Mouse (Mus musculus) liver, adult 2 months (tissue): Measurements from ENCODE around the gene Aqr. TPM values are rescaled to one million over a fixed set of nuclear protein-coding genes. Genes with fewer than 3 reads are reported as not detected.

Experiments used
- DNase-seq: peaks from one replicate; pipeline ENCODE4 v3.0.0-alpha.2; 2011; ENCODE audit warnings: low read depth, low spot score; ENCODE audit errors: extremely low read depth
- H3K27ac ChIP-seq: fragments of 200-500 bp; replicated peaks from 2 replicates; pipeline ENCODE4 v1.5.1; 2012; ENCODE audit warnings: low read depth, mild to moderate bottlenecking, control low read depth, inconsistent platforms, low read length; ENCODE audit not compliant: insufficient read depth
- H3K27me3 ChIP-seq: fragments of 200-500 bp; 2 replicates; pipeline ENCODE4 v1.6.1; 2012; ENCODE audit warnings: mild to moderate bottlenecking, moderate library complexity, low read length, inconsistent platforms; ENCODE audit not compliant: control insufficient read depth, insufficient read depth
- H3K36me3 ChIP-seq: fragments of 200-500 bp; 2 replicates; pipeline ENCODE4 v1.6.1; 2012; ENCODE audit warnings: low read length, inconsistent platforms; ENCODE audit not compliant: control insufficient read depth, insufficient read depth
- H3K4me1 ChIP-seq: fragments of 200-500 bp; 2 replicates; pipeline ENCODE4 v1.6.1; 2011; ENCODE audit warnings: low read length; ENCODE audit not compliant: control insufficient read depth, insufficient read depth
- H3K4me3 ChIP-seq: fragments of 200-500 bp; 2 replicates; pipeline ENCODE4 v1.5.1; 2011; ENCODE audit warnings: low read depth, mild to moderate bottlenecking, control low read depth, low read length, moderate library complexity; ENCODE audit not compliant: insufficient read depth
- H3K79me2 ChIP-seq: fragments of 200-500 bp; 2 replicates; pipeline ENCODE4 v1.6.1; 2012; ENCODE audit warnings: inconsistent platforms, mild to moderate bottlenecking, low read length, moderate library complexity; ENCODE audit not compliant: control insufficient read depth, insufficient read depth
- H3K9ac ChIP-seq: fragments of 200-500 bp; 2 replicates; pipeline ENCODE4 v1.6.1; 2012; ENCODE audit warnings: low read depth, mild to moderate bottlenecking, control low read depth, inconsistent platforms, low read length
- CTCF ChIP-seq: fragments of 200-500 bp; IDR thresholded peaks from 2 replicates; pipeline ENCODE4 v1.5.1; 2011; ENCODE audit warnings: low read depth, low read length, control low read depth
- POLR2A ChIP-seq: fragments of 200-500 bp; IDR thresholded peaks from 2 replicates; pipeline ENCODE4 v1.6.1; 2011; ENCODE audit warnings: low read length, control low read depth; ENCODE audit not compliant: insufficient read depth; ENCODE audit errors: extremely low read depth
- WGBS: fragments of 180-500 bp; shearing (Covaris S2); methylation state at CpG from one replicate; pipeline ENCODE4 v1.1.7; 2018; 5-methylcytosine and 5-hydroxymethylcytosine counted together
- polyA plus RNA-seq: library from polyadenylated mRNA; depleted of rRNA; stranded (reverse); fragments of >200 nt; gene quantifications from 2 replicates; pipeline ENCODE4 v1.2.3, GENCODE M21; 2012
- total RNA-seq: library from RNA; depleted of rRNA; stranded (reverse); fragments of >200 nt; gene quantifications from 2 replicates; pipeline ENCODE4 v1.2.3, GENCODE M21; 2014

Gene Aqr
- total and polyA plus RNA-seq, 2 experiments = 8.5 to 11.9 TPM

GRCm38 (mm10) chr2:114200932-114201559, 14.2 kb upstream of the Aqr start, which contains the start of gene Zfp770:
Gene Zfp770 (minus strand): TSS chr2:114201469.
- Histone ChIP-seq H3K4me3 (peak within 1 kb of the TSS; percentile 76), H3K79me2 (peaks cover 3% of the 10 kb centered on the region; the same call in 1 of the 2 replicates), H3K27me3 (no peaks in the 10 kb centered on the region), H3K36me3 (peaks cover 12% of the 10 kb centered on the region), H3K27ac (peak within 1 kb of the TSS; percentile 50), H3K9ac (peak within 1 kb of the TSS; percentile 82), H3K4me1 (0 out of 2 replicates have a peak, but pooled peaks cover 2% of the 10 kb centered on the region)
- WGBS = under 1% methylated on average over 36 of the region's 36 CpGs
- TF ChIP-seq POLR2A = 0 out of 2 replicates have a peak, but pooled peaks have one; percentile 41
- no peak for TF ChIP-seq CTCF
- DNase-seq = peak; percentile 69

GRCm38 (mm10) chr2:114196421-114196820, 9.6 kb upstream of the Aqr start:
- peaks cover 3% of the 10 kb centered on the region; the same call in 1 of the 2 replicates for H3K79me2 ChIP-seq
- no peak overlapping the region for H3K27ac ChIP-seq
- 0 out of 2 replicates have a peak, but pooled peaks cover 2% of the 10 kb centered on the region for H3K4me1 ChIP-seq
- H3K9ac ChIP-seq = no peak overlapping the region
- no peaks in the 10 kb centered on the region for H3K27me3 ChIP-seq
- no peak overlapping the region for H3K4me3 ChIP-seq
- 86% methylated on average over 5 of the region's 5 CpGs for WGBS
- H3K36me3 ChIP-seq = peaks cover 22% of the 10 kb centered on the region
- TF ChIP-seq POLR2A (no peak), CTCF (no peak)
- no peak for DNase-seq

GRCm38 (mm10) chr2:114177802-114178733, 8.8 kb downstream of the Aqr start:
- WGBS = 65% methylated on average over 4 of the region's 4 CpGs
- TF ChIP-seq POLR2A (no peak), CTCF (no peak)
- H3K9ac ChIP-seq = no peak overlapping the region
- no peak for DNase-seq
- no peaks in the 10 kb centered on the region for H3K36me3 ChIP-seq
- H3K27ac ChIP-seq = no peak overlapping the region
- H3K27me3 ChIP-seq = no peaks in the 10 kb centered on the region
- H3K4me3 ChIP-seq = no peak overlapping the region
- peaks cover 5% of the 10 kb centered on the region; the same call in 1 of the 2 replicates for H3K4me1 ChIP-seq
- peaks cover 7% of the 10 kb centered on the region; the same call in 1 of the 2 replicates for H3K79me2 ChIP-seq

GRCm38 (mm10) chr2:114174651-114175484, 12.0 kb downstream of the Aqr start:
- H3K4me1 ChIP-seq = peaks cover 5% of the 10 kb centered on the region; the same call in 1 of the 2 replicates
- peak overlapping the region; percentile 99 for H3K9ac ChIP-seq
- H3K27me3 ChIP-seq = no peaks in the 10 kb centered on the region
- H3K36me3 ChIP-seq = peaks cover 3% of the 10 kb centered on the region; the same call in 1 of the 2 replicates
- peak; percentile 75 for TF ChIP-seq POLR2A
- TF ChIP-seq CTCF = peak; percentile 31
- H3K27ac ChIP-seq = peak overlapping the region; percentile 54
- peak; percentile 83 for DNase-seq
- WGBS = under 1% methylated on average over 44 of the region's 44 CpGs
- H3K79me2 ChIP-seq = peaks cover 7% of the 10 kb centered on the region; the same call in 1 of the 2 replicates
- H3K4me3 ChIP-seq = peak overlapping the region; percentile 100

- Histone ChIP-seq H3K27me3 (no peaks in the 10 kb centered on the region), H3K27ac (no peak overlapping the region), H3K4me1 (peaks cover 5% of the 10 kb centered on the region; the same call in 1 of the 2 replicates), H3K79me2 (peaks cover 10% of the 10 kb centered on the region; the same call in 1 of the 2 replicates), H3K9ac (no peak overlapping the region), H3K36me3 (peaks cover 6% of the 10 kb centered on the region; the same call in 1 of the 2 replicates), H3K4me3 (no peak overlapping the region)
- DNase-seq = no peak
- TF ChIP-seq CTCF = no peak
Observed at GRCm38 (mm10) chr2:114173248-114173647, 13.6 kb downstream of the Aqr start.
